Mouse (Mus musculus): ENCODE measurements at regions not wholly inside any gene's neighbourhood (a gene's known extent, or its start where the extent isn't known, plus 50 kb on each side); places are given as distances from the start of the nearest gene placed in this dataset.
A peak's percentile ranks its signal among the peaks of the same experiment; 100 is the strongest.

DNA sequence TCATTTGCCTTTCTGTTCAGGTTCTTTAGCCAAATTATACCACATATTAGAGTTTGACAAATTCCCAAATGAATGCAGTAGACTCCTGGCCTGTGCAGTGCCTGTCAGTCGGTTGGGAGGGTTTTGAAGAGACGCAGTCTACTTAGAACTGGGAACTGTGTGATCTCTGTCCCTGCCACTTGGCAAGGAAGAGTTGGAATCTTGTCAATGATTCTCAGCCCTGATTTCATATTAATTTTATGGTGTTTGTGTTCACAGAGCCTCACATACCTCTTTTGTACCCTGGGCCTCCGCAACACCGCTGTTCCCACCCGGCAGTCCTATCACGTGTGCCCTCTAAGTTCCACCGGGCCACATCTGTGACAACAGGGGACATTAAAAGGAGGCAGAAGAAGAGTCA lies 149.8 kb upstream of the Ddhd1 start:
- DNase-seq = peak; percentile 52 to 71

DNA sequence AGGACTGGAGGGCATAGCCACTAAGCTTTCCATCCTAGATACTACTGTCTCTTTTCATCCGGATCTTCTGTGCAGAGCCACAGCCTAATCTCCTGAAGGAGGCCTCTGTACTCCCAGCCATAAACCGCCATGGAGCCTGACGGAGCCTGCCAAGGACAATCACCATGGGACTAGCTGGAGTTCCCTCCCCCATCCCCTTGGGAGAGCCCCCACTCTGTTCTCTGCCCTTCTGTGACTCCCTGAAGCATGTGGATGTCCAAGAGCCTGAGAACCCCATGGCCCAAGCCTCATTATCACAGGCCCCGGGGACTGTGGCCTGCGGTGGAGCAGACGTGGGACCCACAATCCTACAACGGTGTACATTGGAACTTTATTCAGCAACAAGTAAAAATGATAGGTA lies 151.5 kb upstream of the Ddhd1 start:
- DNase-seq = peak in 1 of 2 experiments; percentile 12

DNA sequence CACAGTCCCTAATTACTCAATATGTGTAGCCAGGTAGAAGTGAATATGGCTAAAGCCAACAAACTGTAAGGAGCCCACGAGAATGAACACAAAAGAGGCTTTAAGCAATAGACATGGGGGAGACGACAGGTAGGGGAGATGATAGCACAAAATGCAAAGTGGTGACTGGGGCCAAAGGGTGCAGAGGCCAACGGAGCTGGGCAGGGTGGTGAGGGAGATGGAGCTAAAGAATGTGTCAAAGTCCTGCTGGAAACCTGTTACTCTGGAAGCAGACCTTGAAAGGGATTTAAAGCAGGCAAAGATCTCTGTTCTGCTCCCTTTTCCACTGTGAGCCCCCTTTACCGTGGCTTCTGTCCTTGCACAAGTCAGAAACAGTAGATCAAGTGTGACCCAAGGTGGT lies 152.2 kb upstream of the Ddhd1 start:
- peak; percentile 49 to 67 for DNase-seq

DNA sequence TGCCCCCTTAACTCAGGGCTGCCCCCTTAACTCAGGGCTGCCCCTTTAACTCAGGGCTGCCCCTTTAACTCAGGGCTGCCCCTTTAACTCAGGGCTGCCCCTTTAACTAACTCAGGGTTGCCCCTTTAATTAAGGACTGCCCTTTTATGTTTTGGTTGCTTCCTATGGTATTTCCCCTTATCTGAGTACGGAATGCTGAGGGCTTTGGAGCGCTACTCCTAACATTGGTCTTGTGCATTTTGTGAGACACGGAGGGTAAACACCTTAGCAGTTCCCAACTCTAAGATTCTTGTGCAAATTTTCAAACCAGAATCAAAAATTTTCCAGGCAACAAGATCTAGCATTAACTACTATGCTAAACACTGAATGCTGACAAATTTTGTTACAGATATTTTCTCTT lies 152.7 kb upstream of the Ddhd1 start:
- DNase-seq = no peak

DNA sequence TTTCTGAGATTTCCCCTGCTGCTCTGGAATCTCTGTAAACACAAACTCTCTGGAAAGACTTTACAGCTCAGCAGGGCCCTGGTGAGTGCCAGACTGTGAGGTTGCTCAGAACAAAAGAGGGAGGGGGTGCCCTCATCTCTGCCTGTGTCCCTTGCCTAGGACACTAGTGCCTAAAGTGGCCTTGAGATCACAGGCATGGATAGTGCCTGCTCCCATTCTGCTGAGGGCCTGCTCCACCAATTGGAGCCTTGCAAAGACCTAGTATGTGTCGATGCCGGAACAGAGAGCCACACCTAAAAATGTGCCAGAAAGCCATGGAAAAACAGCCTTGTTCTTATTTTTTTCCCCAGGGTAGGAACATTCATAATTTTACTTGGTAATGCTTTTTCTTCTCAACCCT lies 157.7 kb upstream of the Ddhd1 start:
- no peak for DNase-seq

DNA sequence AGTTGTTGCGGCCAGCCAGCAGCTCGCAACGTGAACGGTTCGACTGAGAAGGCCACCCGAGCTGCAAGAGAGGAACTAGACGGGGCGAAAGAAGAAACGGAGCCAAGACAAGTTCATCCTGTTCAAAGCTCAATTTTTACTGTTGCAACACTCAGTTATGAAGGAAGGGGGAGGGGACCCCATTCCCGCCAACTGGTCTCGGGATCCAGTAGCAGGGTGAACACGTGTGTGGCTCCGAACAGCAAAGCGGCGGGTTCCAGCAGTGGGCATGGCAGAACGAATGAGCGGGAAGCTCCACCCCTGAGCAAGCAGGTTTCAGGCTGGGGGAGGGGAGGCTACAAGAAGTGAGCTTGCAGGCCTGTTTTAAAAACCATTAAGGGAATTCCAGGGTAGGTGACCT lies 158.7 kb upstream of the Ddhd1 start:
- DNase-seq = peak in 1 of 2 experiments; percentile 13

DNA sequence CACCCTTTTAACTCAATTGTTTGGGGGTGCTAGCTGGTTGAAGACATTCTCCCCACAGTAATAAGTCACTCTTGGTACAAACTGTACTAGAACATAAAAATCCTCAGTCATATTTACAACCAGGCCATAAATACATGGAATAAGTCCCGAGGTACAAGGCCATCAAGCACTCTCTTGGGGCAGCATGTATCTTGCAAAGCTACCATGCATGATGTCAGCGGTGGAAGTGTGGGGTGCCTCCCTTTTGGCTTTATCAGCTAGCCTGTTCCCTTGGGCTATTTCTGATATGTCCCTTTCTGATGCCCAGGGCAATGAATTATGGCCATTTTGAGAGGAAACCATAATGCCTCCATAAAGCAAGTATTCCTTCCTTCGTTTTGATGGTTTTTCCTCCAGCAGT lies 159.8 kb upstream of the Ddhd1 start:
- DNase-seq = no peak

DNA sequence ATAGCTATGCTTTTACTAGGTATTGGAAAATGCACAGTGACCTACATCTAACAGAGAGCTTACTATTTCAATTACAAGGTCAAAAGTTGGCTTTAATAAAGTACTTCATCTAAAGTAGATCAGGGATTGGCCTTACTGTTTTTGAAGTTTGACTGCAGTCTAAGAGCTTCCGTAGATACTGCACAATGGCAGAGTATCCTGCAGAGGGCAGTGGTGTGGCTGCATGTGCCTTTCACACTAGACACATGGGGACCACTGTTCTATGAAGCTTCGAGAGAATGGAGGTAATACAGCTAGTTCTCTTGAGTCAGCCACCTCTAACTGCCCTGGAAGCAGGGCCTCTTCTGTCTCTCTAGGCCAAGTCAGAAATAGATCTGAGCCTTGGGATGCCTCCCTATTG lies 166.7 kb upstream of the Ddhd1 start:
- peak in 1 of 2 experiments; percentile 6 for DNase-seq

DNA sequence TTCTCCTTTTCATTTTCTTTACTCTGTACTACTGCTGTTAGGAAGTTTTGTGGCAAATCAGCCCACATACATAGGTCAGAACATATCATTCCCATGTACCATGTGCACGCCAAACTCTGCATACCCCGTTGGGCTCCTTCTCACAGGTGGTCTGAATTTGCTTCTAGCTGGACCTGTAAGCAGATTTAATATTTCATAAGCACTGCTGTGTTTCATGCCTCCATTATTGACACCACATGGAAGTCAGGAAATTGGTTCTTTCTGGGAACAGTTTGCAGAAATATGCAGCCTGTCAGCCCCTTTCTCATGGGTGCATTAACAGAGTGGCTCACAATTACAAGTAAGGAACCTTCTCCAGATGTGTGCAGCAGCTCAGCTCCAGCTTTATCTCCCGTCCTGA lies 168.1 kb upstream of the Ddhd1 start:
- DNase-seq = no peak

DNA sequence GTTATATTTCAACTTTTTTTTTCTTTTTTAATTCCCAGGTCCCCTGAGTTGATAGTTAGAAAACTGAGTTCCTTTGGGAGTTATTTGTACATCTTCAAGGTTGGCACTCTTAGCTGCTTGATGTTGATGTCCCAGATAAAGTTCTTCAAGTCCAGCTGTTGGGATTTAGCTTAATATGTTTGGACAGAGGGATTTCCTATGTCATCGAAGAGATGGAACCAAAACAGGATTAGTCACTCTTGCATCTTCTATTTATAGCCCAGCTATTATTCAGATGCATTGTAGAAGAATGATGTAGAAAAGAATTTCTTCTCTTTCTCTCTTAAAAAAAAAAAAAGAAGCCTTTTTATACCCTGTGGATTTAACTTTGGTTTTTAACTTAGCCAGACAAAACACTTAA lies 169.2 kb upstream of the Ddhd1 start:
- DNase-seq = no peak

DNA sequence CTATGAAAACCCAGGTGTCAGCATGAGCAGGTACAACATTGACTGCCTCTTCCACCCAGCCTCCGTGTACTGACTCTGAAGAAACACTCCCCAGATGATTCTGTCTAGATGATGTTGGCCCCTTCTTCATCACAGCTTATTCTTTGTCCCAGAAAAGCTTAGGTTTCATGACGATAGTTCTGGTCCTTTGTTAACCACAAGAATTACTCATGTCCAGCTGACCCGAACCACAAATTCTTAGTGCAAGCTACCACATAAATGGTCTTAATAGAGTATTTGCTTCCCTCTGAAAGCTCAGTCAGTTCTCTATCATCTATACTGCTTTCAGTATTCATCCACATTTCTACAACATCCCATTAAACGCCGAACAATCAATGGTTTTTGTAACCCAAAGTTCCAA lies 172.5 kb upstream of the Ddhd1 start:
- DNase-seq = no peak

DNA sequence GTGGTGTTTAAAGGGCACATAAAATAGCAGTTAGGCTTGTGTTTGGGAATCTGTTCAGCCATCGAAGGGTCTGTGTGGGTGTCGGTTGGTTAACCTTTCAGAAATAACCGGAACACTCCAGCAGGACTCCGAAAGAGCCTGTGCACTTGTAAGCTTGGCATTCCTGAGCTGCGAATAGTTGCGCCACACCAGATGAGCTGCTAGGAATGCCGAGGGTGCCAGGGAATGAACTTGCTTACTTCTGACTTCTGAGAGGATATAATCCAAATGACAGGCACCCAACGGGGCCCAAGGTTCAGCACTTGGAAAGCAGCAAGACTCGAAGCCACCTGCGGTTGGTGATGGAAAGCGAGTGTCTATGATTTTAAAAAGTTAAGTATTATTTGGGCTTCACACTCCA lies 179.1 kb upstream of the Ddhd1 start:
- peak in 1 of 2 experiments; percentile 5 for DNase-seq

DNA sequence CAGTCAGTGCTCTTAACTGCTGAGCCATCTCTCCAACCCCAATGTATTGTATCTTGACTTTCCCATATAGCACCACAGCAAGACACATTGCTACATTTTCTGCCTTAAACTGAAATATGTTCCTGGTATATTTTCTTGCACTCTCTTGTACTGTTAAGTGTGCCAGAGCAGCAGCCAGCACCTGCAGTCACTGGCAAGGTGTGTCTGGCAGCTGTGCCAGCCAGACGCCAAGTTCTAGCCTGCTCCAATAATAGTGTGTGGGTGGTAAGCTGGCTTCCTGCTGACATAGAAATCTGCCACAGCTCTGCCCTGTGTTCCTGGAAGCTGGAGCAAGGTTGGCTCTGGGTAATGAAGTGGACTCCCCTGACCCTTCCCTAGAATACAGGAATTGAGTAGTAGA lies 185.9 kb upstream of the Ddhd1 start:
- DNase-seq = no peak

DNA sequence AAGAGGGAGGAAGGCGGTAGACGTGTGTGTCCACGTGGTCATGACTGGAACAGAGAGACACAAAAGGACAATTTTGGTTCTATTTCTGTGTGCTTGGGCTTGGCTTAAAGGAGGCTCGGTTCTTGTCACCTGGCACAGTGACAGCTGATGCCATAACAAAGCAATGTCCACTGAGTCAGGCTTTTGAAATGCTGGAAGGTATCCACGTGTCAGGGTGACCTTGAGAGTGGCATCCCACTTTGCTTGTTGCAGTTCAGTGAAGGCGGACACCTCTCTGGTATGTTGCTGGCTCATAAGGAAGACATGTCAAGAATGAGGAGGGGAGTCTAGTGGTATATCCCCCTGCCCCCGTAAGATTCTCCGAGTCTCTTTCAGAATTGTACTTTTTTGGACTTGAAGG lies 192.6 kb upstream of the Ddhd1 start:
- peak in 1 of 2 experiments; percentile 2 for DNase-seq

DNA sequence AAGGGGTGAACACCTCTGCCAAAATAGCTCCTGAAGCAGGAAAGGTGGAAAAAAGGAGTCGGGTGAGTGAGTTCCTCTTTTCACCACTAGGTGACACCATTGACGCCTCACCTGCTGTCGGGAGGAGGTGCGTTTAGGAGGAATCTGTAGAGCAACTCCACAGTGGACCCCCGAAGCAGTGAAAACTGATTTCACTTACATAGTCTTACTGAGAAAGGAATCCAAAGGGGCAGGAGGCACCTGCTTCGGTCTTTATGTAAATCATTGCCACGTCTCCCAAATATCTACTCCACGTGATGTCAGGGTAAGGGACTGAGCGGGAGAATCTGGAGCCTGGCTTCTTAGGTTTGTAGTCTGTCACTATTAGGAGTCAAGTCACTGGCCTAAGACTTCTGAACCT lies 220.5 kb upstream of the Ddhd1 start:
- DNase-seq = peak; percentile 49 to 67

DNA sequence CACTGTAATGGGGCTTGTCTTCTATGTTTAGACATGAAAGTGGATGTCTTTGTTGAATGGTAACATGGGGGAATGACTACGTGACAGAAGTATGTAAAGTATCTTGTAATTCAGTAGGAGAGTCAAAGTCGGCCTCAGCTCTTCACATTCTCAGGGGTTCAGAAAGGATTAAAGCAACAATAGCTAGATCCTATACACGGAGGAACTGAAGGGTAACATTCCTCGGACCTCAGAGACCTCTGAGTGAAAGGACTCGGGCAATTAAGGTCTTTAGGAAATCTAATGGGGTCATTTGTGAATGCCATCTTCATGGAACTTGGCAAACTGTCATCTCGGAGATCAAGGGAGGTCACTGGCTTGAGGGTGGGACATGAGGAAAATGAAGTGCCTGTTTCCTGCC lies 262.8 kb upstream of the Ddhd1 start:
- DNase-seq = peak in 1 of 2 experiments; percentile 12

DNA sequence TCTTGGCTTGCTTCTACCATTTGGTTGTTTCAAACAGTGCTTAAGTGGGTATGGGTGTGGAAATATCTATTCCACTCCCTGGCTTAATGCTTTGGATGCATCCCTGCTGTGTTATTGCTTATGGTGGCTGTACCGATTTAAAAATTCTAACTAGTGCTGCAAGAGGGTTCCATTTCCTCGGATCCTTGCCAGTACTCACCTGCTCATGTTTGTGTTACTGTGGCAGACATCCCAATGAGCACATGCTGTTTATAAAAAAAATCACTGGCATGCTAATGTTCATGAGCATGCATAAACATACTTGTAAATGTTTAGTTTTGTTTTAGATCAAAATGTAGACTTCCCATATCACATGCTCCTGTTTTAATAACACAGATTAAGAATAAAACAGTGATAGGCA lies 285.6 kb upstream of the Ddhd1 start:
- DNase-seq = peak; percentile 16 to 58

DNA sequence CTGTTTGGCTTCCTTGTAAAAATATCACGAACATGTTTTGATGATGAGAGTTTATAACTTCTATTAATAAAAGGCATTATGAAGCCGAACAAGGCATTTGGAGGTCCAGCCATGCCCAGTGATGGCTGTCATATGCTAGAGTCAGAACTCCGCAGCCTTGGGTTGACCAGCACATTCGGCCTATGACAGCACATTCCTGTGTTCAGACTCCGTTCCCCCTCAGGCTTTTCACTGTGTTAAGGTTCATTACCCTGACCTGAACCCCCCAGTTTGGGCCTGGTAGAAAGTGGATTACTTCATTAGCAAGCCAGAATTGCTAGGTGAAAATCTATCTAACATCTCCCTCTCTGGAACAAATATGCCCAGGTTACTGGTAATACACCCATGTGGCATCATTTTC lies 286.2 kb upstream of the Ddhd1 start:
- peak; percentile 49 to 70 for DNase-seq

DNA sequence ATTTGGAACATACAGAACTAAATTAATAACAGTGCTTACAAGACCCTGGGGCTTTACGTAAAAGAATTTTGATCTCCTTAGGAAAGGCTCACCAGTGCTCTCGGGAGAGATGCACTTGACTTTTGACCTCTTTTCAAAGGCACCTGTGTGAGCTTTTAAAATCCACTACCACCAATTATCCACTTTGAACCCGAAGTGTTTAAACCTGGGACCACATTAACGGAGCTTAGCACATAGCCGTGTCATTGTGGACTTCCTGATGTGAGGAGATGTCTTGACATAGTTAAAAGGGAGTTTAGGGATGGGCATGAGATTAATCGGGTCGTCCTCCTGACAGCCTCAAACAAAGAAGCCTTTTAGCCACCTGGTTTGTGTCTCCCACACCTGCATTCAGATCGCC lies 286.6 kb upstream of the Ddhd1 start:
- DNase-seq = no peak

DNA sequence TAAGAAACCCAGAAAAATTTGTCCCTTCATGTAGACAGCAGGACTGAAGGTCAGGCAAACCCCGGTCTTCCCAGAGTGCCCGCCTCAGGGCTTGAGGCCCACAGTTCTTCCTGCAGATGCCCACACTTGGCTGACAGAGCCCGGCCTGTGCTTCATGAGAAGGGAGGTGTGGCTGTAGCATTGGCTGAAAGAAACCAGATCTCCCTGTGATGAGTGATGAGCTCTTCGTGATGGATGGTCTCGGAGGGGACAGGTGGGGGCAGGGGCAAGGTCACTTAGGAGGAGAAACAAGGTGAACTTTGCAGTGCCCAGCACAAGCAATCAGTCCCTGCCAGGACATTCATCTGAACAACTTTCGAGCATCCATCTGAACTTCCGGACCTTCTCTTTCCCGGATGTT lies 298.7 kb upstream of the Ddhd1 start:
- DNase-seq = no peak

DNA sequence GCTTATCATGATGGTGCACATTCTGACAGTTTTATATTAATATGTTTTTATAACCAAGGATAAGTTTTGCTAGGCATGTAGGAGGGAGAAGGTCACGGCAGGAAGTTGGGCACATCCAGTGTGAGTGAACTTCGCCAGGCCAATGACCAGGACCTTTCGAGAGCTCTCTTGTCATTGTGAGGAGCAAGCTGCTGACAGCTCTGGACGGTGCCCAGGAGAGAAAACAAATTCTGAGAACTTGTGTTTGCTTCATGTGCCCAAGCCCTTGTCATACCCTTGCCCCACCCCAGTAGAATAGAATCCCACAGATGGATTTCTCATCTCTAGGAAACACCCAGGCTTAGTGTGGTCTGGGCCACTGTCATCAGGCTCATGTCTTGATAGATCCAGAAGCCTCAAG lies 304.5 kb upstream of the Ddhd1 start:
- DNase-seq = no peak

DNA sequence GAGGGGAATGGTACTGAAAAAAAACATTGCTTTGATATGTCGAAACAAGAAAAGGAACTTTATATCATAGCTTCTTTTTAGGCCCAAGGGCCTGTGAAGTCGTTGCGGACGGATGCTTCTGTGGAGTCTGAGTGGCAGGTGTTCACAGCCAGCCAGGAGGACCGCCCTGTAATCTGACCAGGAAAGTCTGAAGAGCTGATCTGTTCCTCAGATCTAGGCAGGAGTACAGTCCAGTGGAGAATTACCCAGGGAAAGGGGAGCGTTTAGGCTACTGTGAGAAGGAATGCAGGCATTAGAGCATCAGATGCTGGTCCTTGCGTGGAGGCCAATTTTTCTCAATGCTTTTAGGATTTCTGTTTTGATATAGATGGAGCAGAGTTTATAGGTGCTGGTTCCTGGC lies 306.1 kb upstream of the Ddhd1 start:
- DNase-seq = no peak

DNA sequence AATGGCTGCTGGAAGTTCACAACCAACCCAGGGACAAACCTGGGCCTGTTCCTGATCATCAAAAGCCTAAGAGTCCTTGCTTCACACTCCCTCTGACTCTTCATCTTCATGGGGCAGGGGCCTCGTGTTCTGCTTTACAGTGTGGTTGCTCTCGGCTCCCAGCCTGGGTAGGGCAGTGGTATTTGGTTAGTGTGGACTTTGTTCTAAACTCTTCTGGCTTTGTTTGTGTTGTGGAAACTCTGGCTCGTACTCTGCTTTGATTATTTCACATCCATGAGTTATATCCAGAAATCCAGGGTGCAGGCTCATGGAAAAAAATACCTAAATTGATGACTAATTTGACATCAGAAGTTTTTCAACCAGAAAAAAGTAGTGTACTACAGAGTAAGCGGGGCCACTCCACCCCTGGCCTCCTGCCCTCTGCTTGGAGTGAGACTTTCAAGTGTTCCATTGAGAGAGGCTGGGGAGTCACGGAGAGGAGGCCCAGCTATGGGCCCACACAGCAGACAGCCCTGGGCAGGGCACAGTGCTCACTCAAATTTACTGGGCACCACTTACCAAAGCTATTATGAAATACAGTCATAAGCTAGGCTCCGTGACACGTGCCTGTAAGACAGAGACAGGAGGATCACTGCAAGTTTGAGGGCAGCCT lies 325.4 kb upstream of the Ddhd1 start:
- DNase-seq = no peak

DNA sequence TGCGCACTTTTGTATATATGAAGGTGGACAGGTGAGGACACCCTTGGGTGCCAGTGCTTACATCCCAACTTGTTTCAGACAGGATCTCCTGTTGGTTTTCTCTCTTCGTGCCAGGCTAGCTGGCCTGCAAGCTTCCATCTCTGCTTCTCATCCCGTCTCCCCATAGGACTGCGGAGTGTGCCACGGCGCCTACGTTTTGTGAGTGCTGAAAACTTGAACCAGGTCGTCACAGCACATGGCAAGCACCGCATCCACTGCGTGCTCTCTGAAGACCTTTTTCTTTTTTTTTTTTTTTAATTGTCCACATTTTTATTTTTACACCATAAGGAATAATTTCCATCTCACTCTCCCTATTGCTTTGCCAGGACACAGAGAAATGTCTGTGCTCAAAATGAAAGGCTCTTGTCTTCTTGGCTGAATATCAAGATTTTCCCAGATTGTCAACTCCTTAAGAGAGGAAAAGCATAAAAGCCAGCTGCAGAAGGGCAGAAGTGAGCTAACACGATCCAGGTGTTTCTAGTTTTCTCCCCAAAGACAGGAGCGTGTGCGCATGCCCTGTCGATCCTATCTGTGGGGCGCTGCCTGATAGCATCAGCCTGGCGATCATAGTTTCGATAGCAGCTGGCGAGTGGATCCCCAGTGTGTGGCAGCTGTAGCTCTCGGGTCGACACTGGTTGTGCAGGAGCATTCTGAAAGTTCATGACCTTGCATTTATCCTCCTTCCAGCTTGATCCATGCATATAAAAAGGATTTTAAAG lies 326.4 kb upstream of the Ddhd1 start:
- no peak for DNase-seq
